In genomic region chr15:7998095-7998494, GRCm38 (mm10) we compare ENCODE assay signal across 16 mouse cellular contexts.
"Had no signal": no experiment of that assay in that cellular context is flagged by ENCODE, and none has a peak within 500 bp of the region (broad histone marks: within the 10 kb centered on the region; RNA-seq: fewer than 3 reads in every experiment).

No protein-coding gene starts in this region.

- H3K4me3 ChIP-seq: layer of hippocampus, adult 2 months; limb, embryonic 12.5 days; liver, embryonic 13.5 days; lung, embryonic 15.5 days; midbrain, embryonic 10.5 days; neural tube, embryonic 13.5 days; stomach, embryonic 15.5 days had no signal

- H3K4me2 ChIP-seq: limb, embryonic 12.5 days; lung, embryonic 15.5 days; neural tube, embryonic 13.5 days; stomach, embryonic 15.5 days had no signal

- H3K27me3 ChIP-seq: limb, embryonic 12.5 days; liver, embryonic 13.5 days; lung, embryonic 15.5 days; neural tube, embryonic 13.5 days; stomach, embryonic 15.5 days had no signal

- H3K4me1 ChIP-seq: limb, embryonic 12.5 days; lung, embryonic 15.5 days; midbrain, embryonic 10.5 days; stomach, embryonic 15.5 days had no signal

- H3K9me3 ChIP-seq: limb, embryonic 12.5 days; liver, embryonic 13.5 days; lung, embryonic 15.5 days; midbrain, embryonic 10.5 days; neural tube, embryonic 13.5 days; stomach, embryonic 15.5 days had no signal

- ATAC-seq: intestine, embryonic 16.5 days had no signal

- H3K36me3 ChIP-seq: limb, embryonic 12.5 days; liver, embryonic 13.5 days; lung, embryonic 15.5 days; midbrain, embryonic 10.5 days; neural tube, embryonic 13.5 days; stomach, embryonic 15.5 days had no signal

- DNase-seq: kidney, adult 8-10 months; kidney, postnatal 36 days; liver; liver, postnatal 0 days; midbrain, embryonic 14.5 days; retina, postnatal 1 day; right cerebral cortex, postnatal 14 days had no signal

- H3K9ac ChIP-seq: limb, embryonic 12.5 days; liver, embryonic 13.5 days; liver, postnatal 0 days; lung, embryonic 15.5 days; neural tube, embryonic 13.5 days; stomach, embryonic 15.5 days had no signal

- H3K27ac ChIP-seq: kidney, postnatal 0 days; layer of hippocampus, adult 2 months; limb, embryonic 12.5 days; liver, embryonic 13.5 days; lung, embryonic 15.5 days; midbrain, embryonic 10.5 days; neural tube, embryonic 13.5 days; stomach, embryonic 15.5 days had no signal
